Mouse (Mus musculus) midbrain, embryonic 11.5 days (tissue): ENCODE results near the gene Neurl1a. TPM values are rescaled to one million over a fixed set of nuclear protein-coding genes. Genes with fewer than 3 reads are reported as not detected.
"Not testable (repeated sequence)": the region's sequence is repeated elsewhere in the genome, so short reads cannot be mapped to it uniquely, and the experiment has no call there.

Source experiments
- ATAC-seq: fragments of 200-750 bp; cut with Nextera tagmentation; 2 replicates; pipeline ENCODE4 v1.8.0; 2017; ENCODE audit warnings: moderate TSS enrichment, moderate library complexity; ENCODE audit not compliant: low FRiP score
- DNase-seq: peaks from one replicate; pipeline ENCODE4 v3.0.0; 2015; ENCODE audit warnings: low spot score; ENCODE audit errors: missing footprints
- H3K27ac ChIP-seq: fragments of 300-500 bp; sonication (generic); 2 replicates; pipeline ENCODE4 v1.5.1; 2014; ENCODE audit warnings: low read depth, low read length
- H3K27me3 ChIP-seq: fragments of 300-500 bp; sonication (generic); 2 replicates; pipeline ENCODE4 v1.6.1; 2014; ENCODE audit warnings: mild to moderate bottlenecking, low read length, moderate library complexity, mixed read lengths; ENCODE audit not compliant: control insufficient read depth, insufficient read depth
- H3K36me3 ChIP-seq: fragments of 300-500 bp; sonication (generic); 2 replicates; pipeline ENCODE4 v1.6.1; 2014; ENCODE audit warnings: mild to moderate bottlenecking, low read length, moderate library complexity, mixed read lengths; ENCODE audit not compliant: control insufficient read depth, insufficient read depth
- H3K4me1 ChIP-seq: fragments of 300-500 bp; sonication (generic); 2 replicates; pipeline ENCODE4 v1.6.1; 2014; ENCODE audit warnings: low read length; ENCODE audit not compliant: control insufficient read depth, insufficient read depth
- H3K4me2 ChIP-seq: fragments of 300-500 bp; sonication (generic); 2 replicates; pipeline ENCODE4 v1.6.1; 2014; ENCODE audit warnings: mild to moderate bottlenecking, moderate library complexity
- H3K4me3 ChIP-seq: fragments of 300-500 bp; sonication (generic); 2 replicates; pipeline ENCODE4 v1.5.1; 2014; ENCODE audit warnings: low read depth, low read length
- H3K9ac ChIP-seq: fragments of 300-500 bp; sonication (generic); 2 replicates; pipeline ENCODE4 v1.6.1; 2014; ENCODE audit warnings: low read length
- H3K9me3 ChIP-seq: fragments of 300-500 bp; sonication (generic); 2 replicates; pipeline ENCODE4 v1.6.1; 2016; ENCODE audit warnings: low read length; ENCODE audit not compliant: control insufficient read depth
- WGBS: fragments of 180-500 bp; shearing (Covaris S2); extraction: QIAGEN DNeasy Blood & Tissue Kit; methylation state at CpG from one replicate; pipeline ENCODE4 v1.1.7; 2014; 5-methylcytosine and 5-hydroxymethylcytosine counted together
- polyA plus RNA-seq: library from polyadenylated mRNA; unstranded; fragments of >200 nt; fragmentation: Nextera tagmentation; extraction: Ambion mirVana; gene quantifications from 2 replicates; pipeline ENCODE4 v1.2.1, GENCODE M21; 2014

Gene Neurl1a
- polyA plus RNA-seq, 1 experiment from 2014 or later = 4.0 TPM

DNA sequence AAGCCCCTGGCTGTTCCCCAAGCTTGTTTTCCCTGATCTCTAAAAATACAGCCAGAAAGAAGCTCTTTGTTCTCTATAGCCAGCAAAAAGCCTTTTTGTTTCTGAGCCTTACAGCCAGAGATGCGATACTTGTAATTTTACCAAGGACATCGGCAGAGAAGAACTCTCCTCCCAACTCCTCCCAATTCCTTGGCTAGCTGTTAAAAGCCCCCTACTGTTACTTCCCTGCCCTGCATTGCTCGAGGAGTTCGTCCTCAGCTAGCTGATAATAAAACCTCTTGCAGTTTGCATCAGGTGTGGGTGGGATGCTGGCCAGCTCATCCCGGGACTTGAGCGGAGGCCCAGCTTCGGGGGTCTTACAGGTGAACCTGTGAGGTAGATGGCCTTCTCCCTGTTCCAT lies 39.0 kb upstream of the Neurl1a start:
- not testable (repeated sequence) for DNase-seq, H3K4me3 ChIP-seq, H3K27ac ChIP-seq, H3K27me3 ChIP-seq, ATAC-seq, H3K4me2 ChIP-seq, H3K4me1 ChIP-seq, H3K9ac ChIP-seq, H3K9me3 ChIP-seq, H3K36me3 ChIP-seq
- 45% methylated on average over 7 of the region's 7 CpGs for WGBS

- H3K4me2 ChIP-seq = no peak overlapping the region
- H3K36me3 ChIP-seq = no peaks in the 10 kb centered on the region
Observed at GRCm38 (mm10) chr19:47142438-47142837, 36.2 kb upstream of the Neurl1a start.

DNA sequence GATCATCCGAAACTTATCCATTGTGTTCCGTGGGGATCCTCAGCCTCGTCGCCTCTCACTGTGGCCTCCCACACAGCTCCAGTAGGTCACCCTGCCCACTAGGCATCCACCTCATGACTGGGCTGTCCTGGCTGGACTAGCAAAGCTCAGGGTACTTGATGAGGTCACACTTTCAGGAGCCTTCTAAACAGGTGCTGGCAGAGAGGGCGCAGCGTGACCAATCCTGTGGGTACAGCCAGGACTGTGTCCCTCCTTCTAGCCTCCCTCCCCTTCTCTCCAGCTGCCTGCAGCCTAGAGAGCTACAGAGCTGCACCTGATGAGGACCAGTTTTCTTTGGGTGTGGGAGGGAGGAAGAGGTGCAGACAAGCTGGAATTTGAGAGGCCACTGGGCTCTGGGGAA lies 34.5 kb upstream of the Neurl1a start, which contains the start of gene Calhm1:
TSS of gene Calhm1 (minus strand) at position 101 of the 400 bp plus-strand sequence.
- no peaks in the 10 kb centered on the region for H3K9me3 ChIP-seq
- no peak within 1 kb of the TSS for H3K4me3 ChIP-seq
- H3K9ac ChIP-seq = no peak within 1 kb of the TSS
- ATAC-seq (no peak), DNase-seq (no peak)
- no peak within 1 kb of the TSS for H3K27ac ChIP-seq
- WGBS = 92% methylated on average over 6 of the region's 6 CpGs
- no peaks in the 10 kb centered on the region for H3K4me1 ChIP-seq
- H3K27me3 ChIP-seq = no peaks in the 10 kb centered on the region
- no peak within 1 kb of the TSS for H3K4me2 ChIP-seq
- H3K36me3 ChIP-seq = no peaks in the 10 kb centered on the region

More at GRCm38 (mm10) chr19:47142438-47142837, 36.2 kb upstream of the Neurl1a start:
- H3K27me3 ChIP-seq = no peaks in the 10 kb centered on the region
- H3K4me3 ChIP-seq = no peak overlapping the region
- 85% methylated on average over 6 of the region's 6 CpGs for WGBS
- H3K27ac ChIP-seq = no peak overlapping the region
- ATAC-seq = no peak
- no peak overlapping the region for H3K9ac ChIP-seq
- no peak for DNase-seq
- H3K9me3 ChIP-seq = no peaks in the 10 kb centered on the region
- peaks cover 1% of the 10 kb centered on the region for H3K4me1 ChIP-seq

DNA sequence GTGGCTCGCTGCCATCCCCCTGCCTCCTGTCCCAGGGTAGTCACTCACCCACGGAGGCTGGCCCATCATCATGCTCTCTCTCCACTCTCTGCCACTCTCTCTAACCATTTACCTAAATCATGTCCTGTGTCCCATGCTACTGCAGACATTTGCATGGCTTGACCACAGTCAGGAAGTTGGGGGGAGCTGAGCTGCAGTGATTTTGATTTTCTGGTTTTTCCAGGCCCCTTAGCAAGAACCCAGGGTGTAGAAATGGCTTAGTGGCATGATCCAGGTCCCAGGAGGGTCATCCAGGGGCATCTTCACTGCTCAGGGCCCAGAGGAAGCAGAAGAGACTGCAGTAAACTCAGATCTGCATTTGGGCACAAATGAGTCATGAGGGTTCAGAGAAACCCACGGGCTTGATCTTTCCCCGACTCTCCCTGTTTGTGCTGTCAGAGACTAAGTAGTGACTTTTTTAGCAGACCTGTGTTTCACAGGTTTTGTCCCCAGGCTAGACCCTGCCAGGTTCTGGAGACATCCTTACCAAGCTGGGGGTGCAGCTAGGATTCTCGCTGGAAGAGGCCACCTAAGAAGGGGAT lies 30.3 kb upstream of the Neurl1a start:
- WGBS = 79% methylated on average over 5 of the region's 5 CpGs
- no peak overlapping the region for H3K4me3 ChIP-seq

GRCm38 (mm10) chr19:47149854-47150253 lies 28.8 kb upstream of the Neurl1a start:
- H3K9me3 ChIP-seq = no peaks in the 10 kb centered on the region
- H3K4me3 ChIP-seq = no peak overlapping the region
- no peak overlapping the region for H3K27ac ChIP-seq
- H3K36me3 ChIP-seq = no peaks in the 10 kb centered on the region
- no peak overlapping the region for H3K9ac ChIP-seq
- H3K27me3 ChIP-seq = peaks cover 6% of the 10 kb centered on the region; the same call in 1 of the 2 replicates
- ATAC-seq (no peak), DNase-seq (no peak)
- H3K4me1 ChIP-seq = no peaks in the 10 kb centered on the region
- no peak overlapping the region for H3K4me2 ChIP-seq
- 67% methylated on average over 3 of the region's 4 CpGs for WGBS

More for the DNA sequence above, 30.3 kb upstream of the Neurl1a start:
- no peaks in the 10 kb centered on the region for H3K9me3 ChIP-seq
- no peak overlapping the region for H3K9ac ChIP-seq
- peaks cover 6% of the 10 kb centered on the region; the same call in 1 of the 2 replicates for H3K27me3 ChIP-seq
- DNase-seq = no peak
- ATAC-seq = no peak
- H3K27ac ChIP-seq = no peak overlapping the region
- no peak overlapping the region for H3K4me2 ChIP-seq
- H3K4me1 ChIP-seq = no peaks in the 10 kb centered on the region
- no peaks in the 10 kb centered on the region for H3K36me3 ChIP-seq

- H3K27ac ChIP-seq = no peak overlapping the region
- peak overlapping the region; percentile 47 for H3K9ac ChIP-seq
- H3K4me2 ChIP-seq = peak overlapping the region; percentile 49
- H3K4me1 ChIP-seq = no peaks in the 10 kb centered on the region
- peak overlapping the region; percentile 25 for H3K4me3 ChIP-seq
- 21% methylated on average over 32 of the region's 32 CpGs for WGBS
- DNase-seq (peak; percentile 89), ATAC-seq (no peak)
- H3K27me3 ChIP-seq = peaks cover 6% of the 10 kb centered on the region; the same call in 1 of the 2 replicates
- H3K9me3 ChIP-seq = no peaks in the 10 kb centered on the region
- no peaks in the 10 kb centered on the region for H3K36me3 ChIP-seq
Observed at GRCm38 (mm10) chr19:47151332-47152061, 27.1 kb upstream of the Neurl1a start.

- ATAC-seq = no peak
- Histone ChIP-seq H3K4me2 (peak overlapping the region; percentile 49), H3K9me3 (no peaks in the 10 kb centered on the region), H3K9ac (peak overlapping the region; percentile 47; the same call in 1 of the 2 replicates), H3K27me3 (peaks cover 6% of the 10 kb centered on the region; the same call in 1 of the 2 replicates), H3K27ac (no peak overlapping the region), H3K4me1 (no peaks in the 10 kb centered on the region), H3K36me3 (no peaks in the 10 kb centered on the region), H3K4me3 (no peak overlapping the region; the same call in 1 of the 2 replicates)
- WGBS = 70% methylated on average over 12 of the region's 12 CpGs
- DNase-seq = no peak
Observed at GRCm38 (mm10) chr19:47152062-47152369, 26.6 kb upstream of the Neurl1a start.

- no peak overlapping the region for H3K27ac ChIP-seq
- no peak overlapping the region for H3K4me3 ChIP-seq
- DNase-seq (no peak), ATAC-seq (no peak)
- no peaks in the 10 kb centered on the region for H3K9me3 ChIP-seq
- no peaks in the 10 kb centered on the region for H3K36me3 ChIP-seq
- 87% methylated on average over 7 of the region's 7 CpGs for WGBS
- no peak overlapping the region for H3K4me2 ChIP-seq
- H3K9ac ChIP-seq = no peak overlapping the region
- H3K4me1 ChIP-seq = no peaks in the 10 kb centered on the region
- H3K27me3 ChIP-seq = peaks cover 6% of the 10 kb centered on the region; the same call in 1 of the 2 replicates
Observed at GRCm38 (mm10) chr19:47153767-47154166, 24.9 kb upstream of the Neurl1a start.

DNA sequence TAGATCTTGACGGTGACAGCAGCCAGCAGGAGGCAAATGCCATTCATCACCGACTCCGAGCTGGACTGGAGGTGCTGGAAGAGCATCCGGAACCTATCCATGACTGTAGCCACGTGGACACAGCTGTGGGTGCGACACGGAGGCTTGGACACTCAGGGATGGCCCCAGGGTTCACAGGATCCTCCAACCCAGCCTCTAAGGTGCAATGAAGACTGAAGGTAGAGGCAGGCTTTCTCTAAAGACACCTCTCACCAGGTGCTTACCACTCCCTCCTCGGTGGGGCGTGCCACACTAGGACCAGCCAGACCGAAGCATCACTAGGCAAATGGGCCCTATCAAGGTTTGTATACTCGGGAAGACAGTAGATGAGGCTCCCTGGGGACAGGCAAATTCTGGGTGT lies 21.0 kb upstream of the Neurl1a start, which contains the start of gene Calhm3:
TSS of gene Calhm3 (minus strand) at position 101 of the 400 bp plus-strand sequence.
- Histone ChIP-seq H3K36me3 (no peaks in the 10 kb centered on the region), H3K9ac (no peak within 1 kb of the TSS), H3K4me2 (no peak within 1 kb of the TSS), H3K27me3 (no peaks in the 10 kb centered on the region), H3K4me1 (no peaks in the 10 kb centered on the region), H3K27ac (no peak within 1 kb of the TSS), H3K9me3 (no peaks in the 10 kb centered on the region), H3K4me3 (no peak within 1 kb of the TSS)
- ATAC-seq (no peak), DNase-seq (no peak)
- WGBS = 86% methylated on average over 11 of the region's 11 CpGs
